Mouse (Mus musculus): Measurements from ENCODE around the gene Zfp423. TPM values are rescaled to one million over a fixed set of nuclear protein-coding genes. Genes with fewer than 3 reads are reported as not detected.

Zfp423 gene
- total RNA-seq, 2 experiments from 2014 or later: 15.7 to 15.9 TPM

- no peak for DNase-seq
- intact Hi-C loops (cut with DNase I; ENCODE audit: low total_unique reads): no loop called here
Observed at GRCm38 (mm10) chr8:87613701-87614100, 345.7 kb downstream of the Zfp423 start.

Other genes with a start within 250 kb of the Zfp423 start
- 10 to 100 TPM; 25.3 to 27.7 TPM for gene Cnep1r1, start 159.2 kb upstream of the Zfp423 start, total RNA-seq (2021)
- 10 to 100 TPM; 22.4 to 25.4 TPM for gene Heatr3, start 178.3 kb upstream of the Zfp423 start, total RNA-seq (2021)
- gene Tent4b, start 239.6 kb upstream of the Zfp423 start, total RNA-seq (2021): 10 to 100 TPM; 10.1 to 11.2 TPM

Measured in gastrocnemius, postnatal 14 days (tissue).